Mouse (Mus musculus) left cerebral cortex, adult 11 months (tissue): Measurements from ENCODE around the gene Lrrn1.
A peak's percentile ranks its signal among the peaks of the same experiment; 100 is the strongest.

Source experiments
- DNase-seq: peaks from one replicate; pipeline ENCODE4 v3.0.0; 2022; ENCODE audit warnings: low spot score

Lrrn1 gene

GRCm38 (mm10) chr6:107528877-107529864, at the start of gene Lrrn1:
Lrrn1 (plus strand) TSS chr6:107529768.
- DNase-seq = peak; percentile 65

GRCm38 (mm10) chr6:107494491-107494890, 35.1 kb upstream of the Lrrn1 start:
- DNase-seq = no peak

GRCm38 (mm10) chr6:107495830-107496229, 33.7 kb upstream of the Lrrn1 start:
- DNase-seq = no peak

- DNase-seq = no peak
Measured at GRCm38 (mm10) chr6:107513716-107514115, 15.9 kb upstream of the Lrrn1 start.

GRCm38 (mm10) chr6:107523953-107524352, 5.6 kb upstream of the Lrrn1 start:
- DNase-seq = no peak

GRCm38 (mm10) chr6:107529911-107530431, 403 bp downstream of the Lrrn1 start:
- peak; percentile 31 for DNase-seq

GRCm38 (mm10) chr6:107530621-107531285, 1.2 kb downstream of the Lrrn1 start:
- DNase-seq = no peak

GRCm38 (mm10) chr6:107531526-107532080, 2.0 kb downstream of the Lrrn1 start:
- no peak for DNase-seq

- DNase-seq = no peak
Measured at GRCm38 (mm10) chr6:107534533-107534932, 5.0 kb downstream of the Lrrn1 start.

- DNase-seq = no peak
Measured at GRCm38 (mm10) chr6:107536631-107537030, 7.1 kb downstream of the Lrrn1 start.

- DNase-seq = no peak
Measured at GRCm38 (mm10) chr6:107541222-107541621, 11.7 kb downstream of the Lrrn1 start.

GRCm38 (mm10) chr6:107541918-107542317, 12.3 kb downstream of the Lrrn1 start:
- no peak for DNase-seq

- no peak for DNase-seq
Measured at GRCm38 (mm10) chr6:107546272-107546671, 16.7 kb downstream of the Lrrn1 start.

- DNase-seq = no peak
Measured at GRCm38 (mm10) chr6:107552511-107552910, 22.9 kb downstream of the Lrrn1 start.

GRCm38 (mm10) chr6:107555364-107555763, 25.8 kb downstream of the Lrrn1 start:
- no peak for DNase-seq

GRCm38 (mm10) chr6:107556996-107557395, 27.4 kb downstream of the Lrrn1 start:
- no peak for DNase-seq

- DNase-seq = no peak
Measured at GRCm38 (mm10) chr6:107557806-107558205, 28.2 kb downstream of the Lrrn1 start.

GRCm38 (mm10) chr6:107562255-107562654, 32.7 kb downstream of the Lrrn1 start:
- no peak for DNase-seq

GRCm38 (mm10) chr6:107566944-107567634, 37.5 kb downstream of the Lrrn1 start:
- no peak for DNase-seq

GRCm38 (mm10) chr6:107574561-107574960, 45.0 kb downstream of the Lrrn1 start:
- DNase-seq = no peak

GRCm38 (mm10) chr6:107575405-107575804, 45.8 kb downstream of the Lrrn1 start:
- no peak for DNase-seq

- DNase-seq = no peak
Measured at GRCm38 (mm10) chr6:107577309-107577708, 47.7 kb downstream of the Lrrn1 start.
